Mouse (Mus musculus): Measurements from ENCODE around the gene Cutc.

- TF ChIP-seq CTCF (IDR thresholded peaks at IDR 0.05; ENCODE audit: low read depth), result no peak
- no peak for TF ChIP-seq EP300 (IDR thresholded peaks at IDR 0.05; ENCODE audit: low read depth)
Measured at GRCm38 (mm10) chr19:43724194-43724593, 28.6 kb upstream of the Cutc start.
